Mouse (Mus musculus) testis, adult 2 months (tissue): ENCODE results near the gene Mob2. TPM values are rescaled to one million over a fixed set of nuclear protein-coding genes. Genes with fewer than 3 reads are reported as not detected.
A peak's percentile ranks its signal among the peaks of the same experiment; 100 is the strongest.

Experiments used
- H3K27ac ChIP-seq: fragments of 200-500 bp; 2 replicates; pipeline ENCODE4 v1.5.1; 2012; ENCODE audit warnings: low read depth, low read length; ENCODE audit not compliant: control insufficient read depth, insufficient read depth
- H3K27me3 ChIP-seq: fragments of 200-500 bp; 2 replicates; pipeline ENCODE4 v1.6.1; 2012; ENCODE audit warnings: mild to moderate bottlenecking, low read length, moderate library complexity; ENCODE audit not compliant: control insufficient read depth, insufficient read depth
- H3K36me3 ChIP-seq: fragments of 200-500 bp; 2 replicates; pipeline ENCODE4 v1.6.1; 2012; ENCODE audit warnings: mild to moderate bottlenecking, low read length; ENCODE audit not compliant: control insufficient read depth, insufficient read depth
- H3K4me1 ChIP-seq: fragments of 200-500 bp; 2 replicates; pipeline ENCODE4 v1.6.1; 2012; ENCODE audit warnings: low read length; ENCODE audit not compliant: control insufficient read depth, insufficient read depth
- H3K4me3 ChIP-seq: fragments of 200-500 bp; 2 replicates; pipeline ENCODE4 v1.5.1; 2012; ENCODE audit warnings: low read depth, mild to moderate bottlenecking, low read length, moderate library complexity, mixed read lengths; ENCODE audit not compliant: control insufficient read depth
- CTCF ChIP-seq: fragments of 200-500 bp; IDR thresholded peaks from 2 replicates; pipeline ENCODE4 v1.5.1; 2012; ENCODE audit warnings: low read depth, mild to moderate bottlenecking, inconsistent platforms, low read length, moderate library complexity; ENCODE audit not compliant: control insufficient read depth, insufficient read depth, insufficient replicate concordance
- POLR2A ChIP-seq: fragments of 200-500 bp; IDR thresholded peaks from 2 replicates; pipeline ENCODE4 v1.6.1; 2012; ENCODE audit warnings: low read depth, mild to moderate bottlenecking, inconsistent platforms, low read length, moderate library complexity; ENCODE audit not compliant: control insufficient read depth
- polyA plus RNA-seq: library from polyadenylated mRNA; depleted of rRNA; stranded (reverse); fragments of >200 nt; gene quantifications from 2 replicates; pipeline ENCODE4 v1.2.3, GENCODE M21; 2012

The Mob2 gene
- polyA plus RNA-seq, 1 experiment, result 21.3 TPM

DNA sequence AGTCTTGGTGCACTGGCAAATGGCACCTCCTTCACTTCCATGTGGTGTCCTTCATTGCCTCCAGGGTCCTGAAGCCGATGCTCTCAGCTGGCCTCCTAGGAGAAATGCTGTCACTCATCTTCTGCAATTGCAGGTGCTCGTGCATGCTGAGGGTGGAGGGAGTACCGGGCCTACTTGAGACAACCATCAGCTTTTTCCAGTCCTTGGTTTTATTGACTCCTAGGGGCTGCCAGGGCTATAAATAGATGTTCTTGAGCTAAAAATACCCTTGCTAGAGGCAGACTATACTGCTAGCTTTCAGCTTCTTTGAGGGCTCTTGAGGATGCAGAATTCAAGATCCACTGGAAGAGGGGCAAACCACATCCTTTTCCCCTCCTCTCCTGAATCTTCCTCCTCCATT, 16.3 kb upstream of the Mob2 start:
- no peaks in the 10 kb centered on the region for H3K36me3 ChIP-seq
- no peaks in the 10 kb centered on the region for H3K27me3 ChIP-seq
- H3K4me1 ChIP-seq, result peaks cover 2% of the 10 kb centered on the region; the same call in 1 of the 2 replicates
- no peak for TF ChIP-seq CTCF
- no peak for TF ChIP-seq POLR2A
- no peak overlapping the region for H3K27ac ChIP-seq
- H3K4me3 ChIP-seq, result no peak overlapping the region

DNA sequence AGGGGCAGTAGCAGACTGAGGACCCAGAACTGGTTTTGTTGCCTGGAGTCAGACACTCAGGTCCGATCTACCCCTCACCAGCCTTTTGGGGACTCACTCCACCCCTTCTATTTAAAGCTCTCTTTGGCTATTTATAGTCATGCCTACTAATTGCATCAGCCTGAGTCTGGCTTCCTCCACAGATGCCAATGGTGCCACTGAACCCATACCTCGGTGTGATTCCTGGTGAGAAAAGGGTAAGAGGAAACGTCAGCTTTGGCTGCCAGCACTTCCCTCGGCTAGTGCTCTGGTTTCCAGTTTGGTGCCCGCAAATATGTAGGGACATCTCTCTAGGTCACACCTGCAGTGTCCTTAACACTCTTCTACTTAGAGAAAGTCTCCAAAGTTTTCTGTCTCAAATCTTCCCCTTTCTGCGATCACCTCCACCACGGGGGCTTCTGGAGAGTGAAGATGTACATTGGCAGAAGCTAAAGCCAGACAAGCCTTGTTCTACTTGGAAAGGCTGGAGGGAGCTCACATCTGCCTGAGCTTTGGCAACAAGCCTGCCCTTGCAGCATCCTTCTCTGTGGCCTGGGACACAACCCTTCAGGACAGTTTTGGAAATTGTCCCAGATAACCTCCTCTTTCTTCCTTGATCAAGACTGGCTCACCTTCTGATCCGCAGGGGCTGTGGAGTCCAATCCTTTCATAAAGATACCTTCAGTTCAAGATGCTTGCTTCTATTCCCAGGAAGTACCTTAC, 13.5 kb upstream of the Mob2 start:
- Histone ChIP-seq H3K27ac (no peak overlapping the region), H3K36me3 (no peaks in the 10 kb centered on the region), H3K4me3 (no peak overlapping the region), H3K4me1 (peaks cover 2% of the 10 kb centered on the region; the same call in 1 of the 2 replicates), H3K27me3 (no peaks in the 10 kb centered on the region)
- no peak for TF ChIP-seq CTCF
- TF ChIP-seq POLR2A, result no peak

DNA sequence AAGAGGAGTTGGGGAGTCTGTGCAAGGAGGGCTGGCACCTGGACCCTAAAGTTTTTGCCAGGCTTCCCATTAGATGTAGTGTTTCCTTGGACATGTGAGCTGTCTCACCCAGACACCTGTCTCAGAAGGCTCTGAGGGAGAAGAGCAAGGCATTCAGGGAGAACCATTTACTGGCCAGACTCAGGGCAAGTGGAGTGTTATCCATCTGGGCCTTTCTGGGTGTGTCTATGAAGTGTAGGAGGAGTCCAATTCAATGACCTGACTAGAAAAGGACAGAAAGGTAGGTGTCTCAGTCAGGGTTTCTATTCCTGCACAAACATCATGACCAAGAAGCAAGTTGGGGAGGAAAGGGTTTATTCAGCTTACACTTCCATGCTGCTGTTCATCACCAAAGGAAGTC, 10.9 kb upstream of the Mob2 start:
- Histone ChIP-seq H3K4me1 (peaks cover 2% of the 10 kb centered on the region; the same call in 1 of the 2 replicates), H3K36me3 (no peaks in the 10 kb centered on the region), H3K4me3 (no peak overlapping the region), H3K27ac (no peak overlapping the region), H3K27me3 (no peaks in the 10 kb centered on the region)
- no peak for TF ChIP-seq POLR2A
- no peak for TF ChIP-seq CTCF

DNA sequence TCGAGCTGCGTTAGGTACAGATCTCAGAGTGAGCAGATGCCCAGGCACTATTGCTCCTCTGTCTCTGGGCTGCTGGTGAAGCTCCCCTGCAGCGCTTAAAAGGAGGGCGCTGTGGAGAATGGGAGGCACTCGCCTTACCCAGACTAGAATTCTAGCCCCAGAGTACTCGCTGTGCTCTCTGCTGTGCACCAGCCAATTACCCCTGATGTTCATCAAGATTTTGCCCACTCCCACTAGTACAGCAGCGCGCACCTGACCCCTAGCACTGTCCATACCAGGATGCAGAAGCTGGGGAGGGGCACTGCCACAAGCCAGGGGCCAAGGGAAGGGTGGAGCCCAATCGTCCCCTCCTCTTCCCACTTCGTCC, 10.3 kb upstream of the Mob2 start:
- TF ChIP-seq POLR2A, result no peak
- no peak for TF ChIP-seq CTCF
- no peak overlapping the region for H3K4me3 ChIP-seq
- H3K36me3 ChIP-seq, result no peaks in the 10 kb centered on the region
- no peaks in the 10 kb centered on the region for H3K27me3 ChIP-seq
- H3K27ac ChIP-seq, result no peak overlapping the region
- H3K4me1 ChIP-seq, result peaks cover 2% of the 10 kb centered on the region; the same call in 1 of the 2 replicates

DNA sequence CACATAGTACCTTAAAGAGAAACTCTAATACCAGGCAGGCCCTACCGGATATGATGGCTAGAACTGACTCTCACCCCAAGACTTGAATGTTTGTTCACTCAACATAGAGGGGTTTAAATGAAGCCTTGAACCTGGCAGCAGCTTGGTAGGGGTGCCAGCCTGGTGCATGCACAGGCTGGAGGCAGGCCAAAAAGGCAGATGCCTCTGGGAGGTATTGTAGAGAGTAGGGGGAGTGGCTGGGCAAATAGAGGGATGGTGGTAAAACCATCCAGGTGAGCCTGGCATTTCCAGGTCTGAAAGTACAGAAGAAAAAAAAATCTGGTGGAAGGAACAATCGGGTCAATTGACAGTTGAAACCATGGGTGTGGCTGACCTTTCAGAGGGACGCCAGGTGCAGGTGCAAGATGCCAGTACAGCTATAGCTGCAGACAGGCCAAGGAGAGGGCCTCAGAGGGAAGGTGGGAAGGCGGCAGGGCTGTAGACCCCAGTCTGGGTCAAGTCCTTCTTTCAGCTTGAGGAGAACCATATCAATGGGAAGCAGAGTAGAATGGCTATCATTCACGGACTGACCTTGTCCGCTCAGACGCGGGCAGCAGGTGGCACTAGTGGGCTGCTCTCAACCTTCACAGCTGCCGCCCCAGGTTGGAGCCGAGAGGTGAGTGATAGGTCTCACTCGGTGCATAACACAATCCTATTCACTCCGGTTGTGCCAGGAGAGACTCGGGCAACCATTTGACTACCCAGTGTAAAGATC, 9.8 kb upstream of the Mob2 start:
- TF ChIP-seq POLR2A (no peak), CTCF (peak; percentile 69)
- H3K4me3 ChIP-seq, result no peak overlapping the region
- H3K4me1 ChIP-seq, result peaks cover 2% of the 10 kb centered on the region; the same call in 1 of the 2 replicates
- H3K36me3 ChIP-seq, result no peaks in the 10 kb centered on the region
- no peaks in the 10 kb centered on the region for H3K27me3 ChIP-seq
- no peak overlapping the region for H3K27ac ChIP-seq

DNA sequence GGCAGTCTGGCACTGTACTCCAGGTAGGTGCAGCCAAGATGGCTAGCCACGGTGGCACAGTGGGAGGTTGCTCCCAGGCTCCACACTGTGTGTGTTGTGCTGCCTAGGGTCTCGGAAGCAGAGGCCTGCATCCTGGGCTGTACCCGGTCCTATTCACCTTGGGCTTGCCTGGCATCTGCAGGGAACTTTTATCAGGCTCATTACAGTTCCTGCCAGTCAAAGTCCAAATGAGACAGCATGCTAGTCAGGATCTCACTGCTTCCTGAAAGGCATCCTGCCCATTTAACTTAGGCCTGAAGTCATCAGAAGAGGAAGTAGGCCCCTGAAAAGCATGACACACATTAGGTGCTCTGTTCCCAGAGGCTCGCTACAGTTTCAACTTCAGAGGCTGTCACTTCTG, 7.6 kb upstream of the Mob2 start:
- Histone ChIP-seq H3K27ac (no peak overlapping the region), H3K4me1 (peaks cover 2% of the 10 kb centered on the region; the same call in 1 of the 2 replicates), H3K36me3 (no peaks in the 10 kb centered on the region), H3K27me3 (no peaks in the 10 kb centered on the region), H3K4me3 (no peak overlapping the region)
- TF ChIP-seq POLR2A, result no peak
- TF ChIP-seq CTCF, result no peak

DNA sequence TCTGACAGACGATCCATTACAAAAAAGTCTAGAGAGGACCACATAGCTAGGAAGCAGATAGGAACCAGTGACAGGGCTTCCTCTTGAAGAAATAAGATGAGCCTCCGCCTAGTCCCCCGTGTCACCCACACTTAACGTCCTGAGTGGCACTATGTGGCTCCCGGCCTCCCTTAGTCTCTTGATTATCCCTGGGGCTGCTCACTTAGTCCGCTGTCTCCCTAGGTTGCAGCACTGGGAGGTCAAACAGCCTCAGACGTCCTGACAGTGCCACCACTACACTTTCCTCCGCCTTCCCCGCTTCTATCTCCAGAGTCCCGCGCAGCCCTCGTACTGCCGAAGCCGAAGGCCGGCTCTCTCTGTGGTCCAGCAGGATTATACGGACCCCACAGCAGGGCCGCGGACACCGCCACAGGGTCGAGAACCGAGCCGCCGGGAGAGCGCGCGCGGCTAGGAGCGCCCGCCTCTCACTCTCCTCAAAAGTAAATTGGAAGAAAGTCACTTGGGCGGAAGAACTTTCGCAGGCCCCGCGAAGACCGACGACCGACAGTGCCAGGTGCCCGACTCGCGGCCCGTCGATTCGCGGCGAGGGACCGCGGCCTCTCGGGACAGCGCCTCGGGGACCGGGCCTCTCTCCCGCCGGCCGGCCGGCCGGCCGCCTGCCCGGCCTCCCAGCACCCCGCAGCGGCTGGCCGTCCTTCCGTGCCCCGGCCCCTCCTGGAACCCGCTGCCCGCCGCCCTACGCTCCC, 507 bp downstream of the Mob2 start:
- Histone ChIP-seq H3K27ac (peak overlapping the region; percentile 71), H3K4me1 (peaks cover 3% of the 10 kb centered on the region)

More for the DNA sequence above, 507 bp downstream of the Mob2 start:
- Histone ChIP-seq H3K36me3 (no peaks in the 10 kb centered on the region), H3K4me3 (peak overlapping the region; percentile 93), H3K27me3 (no peaks in the 10 kb centered on the region)
- TF ChIP-seq CTCF (no peak), POLR2A (no peak)
